Mouse (Mus musculus) cerebellum, adult 8-10 months (tissue): ENCODE data around the gene Apmap.

Experiments used
- DNase-seq: peaks from one replicate; pipeline ENCODE4 v3.0.0; 2022

Apmap gene

GRCm38 (mm10) chr2:150608087-150608799 lies at the start of gene Apmap:
Gene Apmap (minus strand): TSS chr2:150608567.
- DNase-seq, result peak; percentile 96

- DNase-seq, result no peak
These were observed 48.8 kb upstream of the Apmap start for GRCm38 (mm10) chr2:150656975-150657768.

- no peak for DNase-seq
These were observed 47.7 kb upstream of the Apmap start for GRCm38 (mm10) chr2:150656112-150656511.

- no peak for DNase-seq
These were observed 46.9 kb upstream of the Apmap start for GRCm38 (mm10) chr2:150655290-150655689.

- DNase-seq, result no peak
These were observed 46.4 kb upstream of the Apmap start for GRCm38 (mm10) chr2:150654814-150655213.

- no peak for DNase-seq
These were observed 43.0 kb upstream of the Apmap start for GRCm38 (mm10) chr2:150651366-150651765.

GRCm38 (mm10) chr2:150650511-150651074 lies 42.2 kb upstream of the Apmap start:
- no peak for DNase-seq

GRCm38 (mm10) chr2:150648300-150648895 lies 40.0 kb upstream of the Apmap start:
- DNase-seq, result no peak

GRCm38 (mm10) chr2:150647681-150648299 lies 39.4 kb upstream of the Apmap start:
- no peak for DNase-seq

- no peak for DNase-seq
These were observed 38.2 kb upstream of the Apmap start for GRCm38 (mm10) chr2:150646411-150647121.

GRCm38 (mm10) chr2:150645225-150645624 lies 36.9 kb upstream of the Apmap start:
- DNase-seq, result no peak

GRCm38 (mm10) chr2:150643726-150644415 lies 35.5 kb upstream of the Apmap start:
- DNase-seq, result peak; percentile 9

- no peak for DNase-seq
These were observed 34.8 kb upstream of the Apmap start for GRCm38 (mm10) chr2:150643166-150643565.

- no peak for DNase-seq
These were observed 30.0 kb upstream of the Apmap start for GRCm38 (mm10) chr2:150638370-150638733.

GRCm38 (mm10) chr2:150637702-150638369 lies 29.5 kb upstream of the Apmap start:
- no peak for DNase-seq

- no peak for DNase-seq
These were observed 27.6 kb upstream of the Apmap start for GRCm38 (mm10) chr2:150635877-150636446.

- no peak for DNase-seq
These were observed 20.9 kb upstream of the Apmap start for GRCm38 (mm10) chr2:150629255-150629654.

- DNase-seq, result no peak
These were observed 18.8 kb upstream of the Apmap start for GRCm38 (mm10) chr2:150627140-150627539.

GRCm38 (mm10) chr2:150624926-150625325 lies 16.6 kb upstream of the Apmap start:
- DNase-seq, result no peak

- DNase-seq, result no peak
These were observed 15.6 kb upstream of the Apmap start for GRCm38 (mm10) chr2:150623957-150624356.

- no peak for DNase-seq
These were observed 13.3 kb upstream of the Apmap start for GRCm38 (mm10) chr2:150621698-150622097.
